In genomic region chr3:20986942-20987341, GRCm38 (mm10) we compare ENCODE assay signal across 13 mouse cellular contexts.
DNase-seq lines count a peak whose midpoint lies in the region; ATAC-seq and TF ChIP-seq lines count a peak whose summit lies in the region.
"Had no signal": no experiment of that assay in that cellular context is flagged by ENCODE, and none has a peak within 500 bp of the region (broad histone marks: within the 10 kb centered on the region; RNA-seq: fewer than 3 reads in every experiment).

No protein-coding gene starts in this region.

- H3K4me3 ChIP-seq in left cerebral cortex, adult 2 months, result no peak overlapping the region
- no peak overlapping the region for H3K4me3 ChIP-seq in hindbrain, embryonic 13.5 days
- no peak overlapping the region for H3K4me3 ChIP-seq in neural tube, embryonic 14.5 days (ENCODE audit: low read depth, low read length)
- H3K4me3 ChIP-seq in gastrocnemius, adult 2 months, result no peak overlapping the region
- H3K4me3 ChIP-seq: myocyte had no signal

- intact Hi-C loops in left cerebral cortex, adult 2 months (cut with DNase I), result no loop called here
- intact Hi-C loops in left cerebral cortex, postnatal 10 days (cut with DNase I), result no loop called here
- intact Hi-C loops in gastrocnemius, adult 2 months (cut with DNase I), result no loop called here

- no peak for DNase-seq in left cerebral cortex, adult 2 months (ENCODE audit: extremely low spot score in 1 of 2, low spot score in 2 of 2)
- no peak for DNase-seq in left cerebral cortex, postnatal 10 days (ENCODE audit: extremely low spot score in 1 of 2, low spot score in 2 of 2)
- peak; percentile 24 for DNase-seq in embryo, embryonic 9.5 days (ENCODE audit: extremely low spot score)
- DNase-seq in adrenal gland, adult (ENCODE audit: inconsistent age in 2 of 2, low spot score in 1 of 2), result no peak
- no peak for DNase-seq in gastrocnemius, adult 2 months
- DNase-seq: kidney, adult 9 months; lung, adult 18-20 months; thymus, adult 2 months had no signal

- no peaks in the 10 kb centered on the region for H3K9me3 ChIP-seq in hindbrain, embryonic 13.5 days
- H3K9me3 ChIP-seq in neural tube, embryonic 14.5 days (ENCODE audit: control insufficient read depth, low read length), result no peaks in the 10 kb centered on the region

- ATAC-seq in hindbrain, embryonic 13.5 days (ENCODE audit: low FRiP score), result peak; percentile 72
- ATAC-seq in neural tube, embryonic 14.5 days (ENCODE audit: low read depth), result peak; percentile 65
- no peak for ATAC-seq in inflammation-experienced regulatory T-cells, adult 6 months

- H3K9ac ChIP-seq in hindbrain, embryonic 13.5 days, result no peak overlapping the region
- H3K9ac ChIP-seq in neural tube, embryonic 14.5 days (replicated peaks; ENCODE audit: low read depth, low read length), result no peak overlapping the region

- peak overlapping the region; percentile 59; the same call in 1 of the 2 replicates for H3K27ac ChIP-seq in left cerebral cortex, adult 2 months
- H3K27ac ChIP-seq in hindbrain, embryonic 13.5 days, result peak overlapping the region; percentile 65
- H3K27ac ChIP-seq in neural tube, embryonic 14.5 days (ENCODE audit: low read depth, low read length), result peak overlapping the region; percentile 58; the same call in 1 of the 2 replicates
- H3K27ac ChIP-seq in gastrocnemius, adult 2 months, result no peak overlapping the region

- H3K27me3 ChIP-seq in hindbrain, embryonic 13.5 days, result no peaks in the 10 kb centered on the region
- no peaks in the 10 kb centered on the region for H3K27me3 ChIP-seq in neural tube, embryonic 14.5 days (ENCODE audit: control insufficient read depth, insufficient read depth, low read length)
- H3K27me3 ChIP-seq: CH12.LX had no signal

- no peaks in the 10 kb centered on the region for H3K36me3 ChIP-seq in hindbrain, embryonic 13.5 days
- no peaks in the 10 kb centered on the region for H3K36me3 ChIP-seq in neural tube, embryonic 14.5 days (ENCODE audit: control insufficient read depth, insufficient read depth, low read length)

- peaks cover 29% of the 10 kb centered on the region for H3K4me1 ChIP-seq in hindbrain, embryonic 13.5 days (replicated peaks)
- peaks cover 8% of the 10 kb centered on the region; the same call in 1 of the 2 replicates for H3K4me1 ChIP-seq in neural tube, embryonic 14.5 days (ENCODE audit: control insufficient read depth, insufficient read depth, low read length)

- H3K4me2 ChIP-seq in hindbrain, embryonic 13.5 days, result no peak overlapping the region
- no peak overlapping the region for H3K4me2 ChIP-seq in neural tube, embryonic 14.5 days (ENCODE audit: low read depth, low read length)

- TF ChIP-seq CTCF in left cerebral cortex, adult 2 months (IDR thresholded peaks at IDR 0.05), result no peak
- TF ChIP-seq CTCF in gastrocnemius, adult 2 months (IDR thresholded peaks at IDR 0.05), result no peak

- 0% methylated on average over 1 of the region's 1 CpGs for WGBS in hindbrain, embryonic 13.5 days
- WGBS in neural tube, embryonic 14.5 days, result 0% methylated on average over 1 of the region's 1 CpGs
